Mouse (Mus musculus): ENCODE results near the gene Cfap299.

DNA sequence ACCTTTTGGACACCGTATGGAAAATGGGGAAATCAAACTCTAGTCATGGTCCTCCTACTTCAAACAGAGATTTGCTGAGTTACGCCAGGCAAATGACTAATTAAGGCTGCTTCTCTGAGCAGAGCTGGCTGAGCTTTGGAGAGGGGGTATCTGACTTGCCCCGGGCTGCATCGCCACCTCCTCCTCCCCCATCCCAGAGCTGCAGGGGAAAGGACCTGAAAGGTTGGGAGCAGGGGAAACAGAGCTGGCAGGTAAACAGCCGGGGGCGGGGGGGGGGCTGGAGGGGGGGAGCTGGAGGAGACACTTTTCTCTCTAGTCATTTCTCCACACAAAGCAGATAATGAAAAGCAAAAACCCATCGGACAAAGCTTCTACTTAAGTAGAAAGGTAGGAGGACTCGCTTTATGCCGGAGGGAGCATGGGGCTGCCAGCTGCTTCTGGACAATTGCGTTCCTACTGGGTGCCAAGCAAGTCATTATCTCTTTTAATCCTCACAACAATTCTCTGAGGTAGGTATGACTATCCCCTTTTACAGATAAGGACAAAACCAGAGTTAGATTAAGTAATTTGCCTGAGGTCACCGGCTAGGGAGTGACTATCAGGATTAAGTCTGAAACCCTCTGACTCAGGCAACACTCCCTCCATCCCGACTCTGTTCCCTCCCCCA is 35.9 kb upstream of the Cfap299 start:
- TF ChIP-seq CTCF (IDR thresholded peaks at IDR 0.05; ENCODE audit: control insufficient read depth, insufficient read depth, low read length) = no peak
- no peak for TF ChIP-seq POLR2A (IDR thresholded peaks at IDR 0.05; ENCODE audit: borderline replicate concordance, control insufficient read depth, low read depth, low read length)
